Mouse (Mus musculus) v-Abl transformed pro-B cells (cell line): Measurements from ENCODE around the gene Dusp18.

Experiments
- in situ Hi-C, 2 experiments: fragments of 400-800 bp; cut with MboI; formaldehyde crosslinking; loops; one replicate each; pipeline ENCODE4 v1.15.1; 2025; ENCODE audit not compliant: unreplicated experiment in 2 of 2

Gene Dusp18

GRCm38 (mm10) chr11:3894406-3895281, at the start of gene Dusp18, which contains the start of gene 4921536K21Rik:
Dusp18 (plus strand) TSS chr11:3895240.
4921536K21Rik (minus strand) TSS chr11:3895098.
- in situ Hi-C loops: no loop called here

DNA sequence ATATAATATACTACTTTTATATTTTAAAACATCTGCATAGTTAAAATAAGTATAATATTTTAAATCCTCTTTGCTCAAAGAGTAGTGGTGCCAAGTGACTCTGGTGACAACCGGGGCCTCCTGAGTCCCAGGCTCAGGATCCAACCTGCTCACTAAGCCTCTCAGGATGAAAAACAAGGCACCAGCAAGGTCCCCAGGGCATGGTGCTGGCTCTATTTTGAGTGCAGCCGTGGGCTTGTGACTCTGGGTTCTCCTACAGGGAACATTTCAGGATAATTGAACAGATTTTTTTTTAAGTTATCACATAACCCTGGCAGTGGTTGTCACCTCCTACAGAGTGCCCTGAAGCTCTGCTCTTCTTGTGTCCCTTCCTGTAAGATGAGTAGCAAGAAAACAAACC, 48.7 kb upstream of the Dusp18 start:
- in situ Hi-C loops: no loop called here

DNA sequence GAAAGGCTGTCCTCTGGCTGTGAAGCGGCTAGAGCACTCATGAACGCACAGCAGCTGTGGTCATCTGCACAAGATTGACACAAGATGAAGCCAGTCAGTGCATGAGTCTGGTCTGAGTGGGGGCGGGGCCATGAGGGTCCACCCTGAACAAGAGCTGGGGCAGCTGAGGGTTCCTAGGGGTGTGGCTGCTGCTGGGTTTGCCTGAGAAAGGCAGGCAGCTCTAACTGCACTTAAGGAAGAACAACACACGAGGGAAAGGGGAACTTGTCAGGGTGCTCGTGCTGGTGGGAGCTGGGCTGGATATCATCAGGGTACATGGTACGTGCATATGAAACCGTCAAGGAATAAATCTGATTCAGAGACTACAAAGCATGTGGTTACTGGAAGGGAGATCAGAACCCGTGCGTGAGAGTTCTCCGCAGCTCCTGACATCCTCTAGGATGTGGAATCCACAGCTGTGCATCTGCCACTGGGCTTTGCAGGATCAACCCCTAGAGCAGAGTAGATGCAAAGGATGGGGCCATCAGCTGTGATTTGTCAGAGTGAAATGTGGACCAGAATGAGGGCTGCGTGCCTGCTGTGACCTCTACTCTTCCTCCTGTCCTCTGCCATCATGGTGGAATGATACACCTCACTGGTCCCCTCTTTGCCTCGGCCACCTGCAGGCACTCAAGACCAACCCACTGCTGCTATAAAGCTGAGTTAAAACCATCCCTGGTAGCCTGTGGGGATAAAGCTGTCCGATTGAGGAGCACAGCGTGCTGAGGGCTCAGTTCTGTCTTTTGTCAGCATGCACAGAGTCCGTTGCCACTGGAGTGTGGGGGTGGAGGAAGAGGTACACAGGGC, 45.3 kb upstream of the Dusp18 start:
- in situ Hi-C loops: no loop called here

- in situ Hi-C loops: no loop called here
Observed at GRCm38 (mm10) chr11:3850315-3850614, 44.8 kb upstream of the Dusp18 start.

GRCm38 (mm10) chr11:3850746-3851277, 44.2 kb upstream of the Dusp18 start:
- in situ Hi-C loops: no loop called here

GRCm38 (mm10) chr11:3851872-3852271, 43.2 kb upstream of the Dusp18 start:
- in situ Hi-C loops: no loop called here

GRCm38 (mm10) chr11:3853031-3853430, 42.0 kb upstream of the Dusp18 start:
- in situ Hi-C loops: no loop called here

GRCm38 (mm10) chr11:3853481-3854034, 41.5 kb upstream of the Dusp18 start:
- in situ Hi-C loops: no loop called here

DNA sequence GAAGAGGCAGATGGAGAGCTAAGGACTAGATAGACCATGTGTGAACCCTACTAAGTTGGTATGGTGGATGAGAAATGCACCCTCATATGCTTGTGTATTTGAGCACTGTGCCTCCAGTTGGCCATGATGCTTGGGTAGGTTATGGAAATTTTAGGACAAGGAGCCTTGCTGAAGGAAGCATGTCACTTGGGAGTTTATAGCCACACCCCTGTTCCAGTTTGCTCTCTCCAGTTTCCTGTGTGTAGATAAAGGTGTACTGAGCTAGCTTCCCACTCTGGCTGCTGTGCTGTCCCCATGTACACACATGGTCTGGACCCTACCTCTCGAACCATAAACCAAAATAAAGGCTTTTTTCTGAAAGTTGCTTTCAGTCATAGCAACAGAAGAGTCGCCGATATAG, 40.9 kb upstream of the Dusp18 start:
- in situ Hi-C loops: no loop called here

- in situ Hi-C loops: no loop called here
Observed at GRCm38 (mm10) chr11:3855846-3856245, 39.2 kb upstream of the Dusp18 start.

DNA sequence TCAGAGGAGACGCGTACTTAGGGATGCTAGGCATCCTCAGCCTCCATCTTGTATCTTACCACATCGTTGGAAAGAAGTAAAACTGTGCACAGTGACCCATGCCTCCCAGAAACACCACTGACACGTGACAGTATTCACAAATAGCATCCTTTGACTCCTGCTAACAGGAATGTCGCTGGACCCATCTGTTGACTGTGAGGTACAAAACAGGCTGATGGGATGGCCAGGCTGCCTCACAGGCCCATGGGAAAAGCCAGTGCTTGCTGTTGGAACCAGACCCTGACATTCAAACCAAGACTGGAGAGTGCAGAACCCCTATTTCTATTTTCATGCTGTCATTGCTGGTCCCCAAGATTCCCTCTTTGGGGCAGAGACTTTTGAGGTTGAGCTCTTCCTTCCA, 37.1 kb upstream of the Dusp18 start:
- in situ Hi-C loops: no loop called here

DNA sequence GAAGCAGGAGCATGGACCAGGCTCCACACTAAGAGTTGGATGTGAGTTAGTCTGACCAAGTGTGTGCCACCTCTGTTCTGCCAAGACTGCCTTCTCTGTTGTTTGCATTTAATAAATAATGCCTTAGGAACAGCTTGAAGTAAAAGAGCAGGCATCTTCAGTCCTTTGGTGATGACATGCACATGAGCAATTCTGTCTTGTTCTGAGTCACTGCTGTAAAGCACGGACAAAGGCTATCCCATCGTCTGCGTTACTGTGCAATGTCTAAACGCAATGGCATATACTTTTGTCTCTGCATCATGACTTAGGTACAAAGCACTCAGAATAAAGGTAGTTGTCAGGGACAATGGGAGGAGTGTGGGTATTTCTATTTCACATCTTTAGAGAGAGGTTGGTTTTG, 35.3 kb upstream of the Dusp18 start:
- in situ Hi-C loops: no loop called here

GRCm38 (mm10) chr11:3860361-3860760, 34.7 kb upstream of the Dusp18 start:
- in situ Hi-C loops: no loop called here

DNA sequence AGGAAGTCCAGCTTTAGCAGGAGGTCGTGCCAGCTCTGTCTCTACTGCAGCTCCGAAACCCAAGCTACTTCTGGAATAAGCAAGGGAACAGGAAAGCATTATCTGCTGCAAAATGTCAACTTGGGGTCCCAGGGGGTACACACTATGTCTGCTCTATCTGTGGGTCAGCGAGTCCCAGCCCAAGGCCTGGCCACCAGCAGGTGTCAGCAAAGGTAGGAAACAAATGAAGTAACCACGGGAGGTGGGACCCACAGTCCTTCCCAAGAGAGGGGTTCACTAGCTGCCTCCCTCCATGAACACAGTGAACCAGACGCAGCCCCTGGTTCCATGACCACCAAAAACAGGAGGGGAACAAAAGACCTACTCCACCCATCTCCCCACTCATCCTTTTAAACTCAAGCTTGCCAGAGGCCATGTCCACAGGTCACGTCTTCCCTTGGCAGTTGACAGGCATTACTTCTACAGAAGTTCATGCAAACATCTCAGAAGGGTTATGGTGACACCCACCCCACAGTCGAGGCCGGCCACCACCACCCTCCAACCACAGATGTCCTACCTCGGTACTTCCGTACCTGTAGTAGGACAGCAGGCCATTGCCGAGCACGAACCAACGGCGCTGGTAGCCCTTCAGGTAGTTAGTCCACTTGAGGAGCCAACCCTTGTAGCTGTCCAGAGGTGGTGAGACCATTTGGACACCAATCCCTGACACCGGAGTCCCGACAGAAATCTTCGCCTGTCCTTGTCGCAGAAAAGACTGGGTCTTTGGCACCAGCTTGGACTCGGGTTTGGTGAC, 32.2 kb upstream of the Dusp18 start:
- in situ Hi-C loops: no loop called here

- in situ Hi-C loops: no loop called here
Observed at GRCm38 (mm10) chr11:3863454-3864112, 31.5 kb upstream of the Dusp18 start, which contains the start of gene Osbp2. Osbp2 (minus strand) TSS chr11:3863903.

GRCm38 (mm10) chr11:3864343-3864742, 30.7 kb upstream of the Dusp18 start:
- in situ Hi-C loops: no loop called here

DNA sequence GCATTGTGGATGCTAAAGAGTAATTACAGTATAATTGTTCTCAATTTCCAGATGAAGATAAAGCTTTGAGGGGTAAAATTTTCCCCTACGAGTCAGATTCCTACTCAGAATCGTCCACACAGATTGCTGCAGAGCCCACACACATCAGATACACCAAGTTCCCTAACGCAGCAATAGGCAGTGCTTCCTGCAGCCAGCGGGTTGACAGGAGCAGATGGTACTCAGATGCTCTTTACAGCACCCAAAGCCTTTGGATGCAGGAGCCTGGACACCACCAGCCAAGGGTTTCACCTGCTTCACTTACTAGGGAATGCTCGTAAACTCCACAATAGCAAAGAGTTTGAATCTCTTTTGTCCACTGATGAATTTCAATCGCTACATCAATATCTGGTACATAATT, 18.6 kb upstream of the Dusp18 start:
- in situ Hi-C loops: loop anchor here in 1 of 2 experiments (5.0 kb wide), 1 partner anchor 404 kb away; no protein-coding TSS in a partner anchor

- in situ Hi-C loops: loop anchor here in 1 of 2 experiments (5.0 kb wide), 1 partner anchor 406 kb away; no protein-coding TSS in a partner anchor
Observed at GRCm38 (mm10) chr11:3878660-3879059, 16.4 kb upstream of the Dusp18 start.

GRCm38 (mm10) chr11:3879836-3880235, 15.2 kb upstream of the Dusp18 start:
- in situ Hi-C loops: loop anchor here in 1 of 2 experiments (5.0 kb wide), 1 partner anchor 408 kb away; no protein-coding TSS in a partner anchor
